Mouse (Mus musculus) mouse embryonic stem cell (cell line): ENCODE results near the gene Pex5.

Experiments
- in situ Hi-C, 2 experiments: fragments of 300-500 bp; cut with MboI; formaldehyde crosslinking; loops; 1 replicate in 1 of 2; 3 replicates in 1 of 2; pipeline ENCODE4 v1.14.3; 2019 to 2020; ENCODE audit warnings: low sequenced_read_pairs in 2 of 2, low pct_unique_long_range_greater_than_20kb in 1 of 2, mixed read lengths in 1 of 2; ENCODE audit not compliant: unreplicated experiment in 1 of 2

The Pex5 gene

GRCm38 (mm10) chr6:124377494-124378255, 37.2 kb downstream of the Pex5 start:
- in situ Hi-C loops, result loop anchor here in 1 of 2 experiments (5.0 kb wide), 1 partner anchor 115 kb away; no protein-coding TSS in a partner anchor

- in situ Hi-C loops, result loop anchor here in 1 of 2 experiments (5.0 kb wide), 1 partner anchor 114 kb away; no protein-coding TSS in a partner anchor
Observed at GRCm38 (mm10) chr6:124376311-124376710, 38.6 kb downstream of the Pex5 start.

GRCm38 (mm10) chr6:124375435-124375884, 39.4 kb downstream of the Pex5 start:
- in situ Hi-C loops, result loop anchor here in 1 of 2 experiments (5.0 kb wide), 1 partner anchor 113 kb away; no protein-coding TSS in a partner anchor

- in situ Hi-C loops, result loop anchor here in 1 of 2 experiments (5.0 kb wide), 1 partner anchor 112 kb away; no protein-coding TSS in a partner anchor
Observed at GRCm38 (mm10) chr6:124374683-124375082, 40.2 kb downstream of the Pex5 start.

GRCm38 (mm10) chr6:124373584-124374206, 41.2 kb downstream of the Pex5 start:
- in situ Hi-C loops, result no loop called here

GRCm38 (mm10) chr6:124364328-124364727, 50.5 kb downstream of the Pex5 start:
- in situ Hi-C loops, result no loop called here

- in situ Hi-C loops, result no loop called here
Observed at GRCm38 (mm10) chr6:124360549-124360948, 54.3 kb downstream of the Pex5 start.

GRCm38 (mm10) chr6:124358953-124359352, 55.9 kb downstream of the Pex5 start:
- in situ Hi-C loops, result no loop called here

GRCm38 (mm10) chr6:124353246-124353645, 61.6 kb downstream of the Pex5 start:
- in situ Hi-C loops, result no loop called here
